Mouse (Mus musculus) gastrocnemius, adult 8-10 months (tissue): ENCODE results near the gene Pfkp. TPM values are rescaled to one million over a fixed set of nuclear protein-coding genes. Genes with fewer than 3 reads are reported as not detected.

ENCODE experiments used
- DNase-seq, 2 experiments: peaks; one replicate each; pipeline ENCODE4 v3.0.0; 2022; ENCODE audit warnings: low spot score in 2 of 2
- total RNA-seq, 4 experiments: library from RNA; stranded (reverse); gene quantifications; 2 replicates each; pipeline ENCODE4 v1.2.4; 2022

Pfkp gene
- total RNA-seq, 4 experiments from 2014 or later, result 1.2 to 3.3 (median 3.2) TPM

DNA sequence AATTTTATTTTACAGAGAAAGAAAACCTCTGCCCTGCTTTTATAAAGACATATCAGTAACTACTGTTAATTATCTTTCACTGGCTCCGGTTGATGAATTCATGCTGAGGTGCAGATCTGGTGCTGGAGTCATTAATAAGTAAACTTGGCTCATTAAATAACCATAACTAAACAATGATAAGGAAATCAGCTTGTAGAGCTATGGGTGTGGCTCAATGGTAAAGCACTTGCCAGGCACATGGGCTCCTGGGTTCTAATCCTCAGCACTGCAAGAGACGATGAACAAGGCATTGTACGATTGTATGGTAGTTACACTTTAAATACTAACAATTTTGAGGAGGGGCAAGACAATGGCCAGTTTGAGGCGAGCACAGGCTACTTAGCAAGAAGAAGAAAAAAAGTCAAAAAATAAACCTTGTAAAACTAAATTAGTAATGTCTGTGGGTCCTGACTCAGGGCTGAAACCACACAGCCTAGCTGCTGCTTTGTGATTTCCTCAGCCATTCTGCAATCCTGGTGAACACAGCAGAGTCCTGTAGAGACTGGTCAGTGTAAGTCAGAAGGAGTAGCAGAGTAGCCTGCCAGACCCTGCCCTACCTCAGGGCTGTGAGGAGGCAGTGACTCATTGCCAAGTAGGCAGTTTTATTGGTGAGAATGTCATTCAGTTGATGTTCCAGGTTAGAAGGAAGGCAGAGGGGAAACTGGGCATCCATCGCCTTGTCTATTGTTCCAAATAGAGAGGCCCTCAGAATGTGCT is 34.7 kb downstream of the Pfkp start:
- no peak for DNase-seq

- no peak for DNase-seq
Measured at GRCm38 (mm10) chr13:6602786-6603409, 45.7 kb downstream of the Pfkp start.

DNA sequence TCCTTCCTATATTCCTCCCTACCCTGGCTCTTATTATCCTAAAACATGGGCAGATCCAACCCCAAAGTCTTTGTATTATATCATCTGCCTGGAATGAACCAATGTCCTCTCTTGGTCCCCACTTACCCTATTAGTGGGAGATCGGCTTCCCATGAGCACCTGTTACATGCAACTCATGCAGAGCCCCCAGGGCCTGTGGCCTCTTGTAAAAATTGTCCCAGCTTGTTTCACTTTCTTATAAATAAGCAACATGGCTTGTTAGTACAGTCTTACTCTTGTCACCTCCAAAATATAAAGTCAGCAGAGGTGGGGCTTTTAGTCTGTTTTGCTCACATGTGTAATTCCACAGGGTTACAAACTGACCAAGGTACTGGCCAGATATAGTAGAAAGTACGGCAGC is 46.9 kb downstream of the Pfkp start:
- no peak for DNase-seq

GRCm38 (mm10) chr13:6600626-6601025 is 48.0 kb downstream of the Pfkp start:
- no peak for DNase-seq

DNA sequence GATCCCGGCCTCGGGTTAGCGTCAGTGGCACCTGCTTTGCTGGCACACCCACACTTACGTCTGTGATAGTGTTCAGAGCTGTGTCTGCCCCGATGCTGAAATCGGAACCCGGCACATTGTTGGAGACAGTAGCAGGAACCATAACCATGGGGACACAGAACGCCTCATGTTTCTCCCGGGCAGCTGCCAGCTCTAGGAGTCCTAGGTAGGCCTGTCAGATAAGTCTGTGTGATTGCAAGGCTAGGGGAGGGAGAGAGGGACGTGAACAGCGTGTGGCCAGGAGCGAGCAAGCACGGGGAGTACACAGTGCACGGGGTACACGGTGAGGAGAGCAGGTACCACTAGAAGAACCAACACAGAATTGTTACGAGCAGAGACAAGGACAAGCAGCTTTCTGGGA is 50.8 kb downstream of the Pfkp start:
- no peak for DNase-seq

- DNase-seq, result no peak
Measured at GRCm38 (mm10) chr13:6595403-6595802, 53.2 kb downstream of the Pfkp start.

DNA sequence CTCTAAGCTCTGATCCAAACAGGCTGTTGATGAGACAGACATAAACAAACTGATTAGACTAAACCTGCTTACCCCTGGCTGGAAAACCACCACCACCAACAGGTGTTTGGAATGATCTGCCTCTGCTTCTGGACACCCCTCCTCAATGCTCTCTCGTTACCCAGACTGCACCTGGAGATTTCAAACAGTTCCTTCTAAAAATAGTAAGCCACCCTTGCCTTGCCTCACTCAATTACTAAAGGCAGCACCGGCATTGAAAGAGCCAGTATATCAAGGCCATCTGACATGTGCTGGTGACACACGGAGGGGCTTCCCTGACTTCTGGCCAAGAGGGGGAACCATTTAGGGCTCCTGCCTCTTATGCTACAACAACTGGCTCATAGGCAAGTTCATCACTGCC is 57.7 kb downstream of the Pfkp start:
- DNase-seq, result no peak

GRCm38 (mm10) chr13:6586009-6586408 is 62.6 kb downstream of the Pfkp start:
- DNase-seq, result no peak

DNA sequence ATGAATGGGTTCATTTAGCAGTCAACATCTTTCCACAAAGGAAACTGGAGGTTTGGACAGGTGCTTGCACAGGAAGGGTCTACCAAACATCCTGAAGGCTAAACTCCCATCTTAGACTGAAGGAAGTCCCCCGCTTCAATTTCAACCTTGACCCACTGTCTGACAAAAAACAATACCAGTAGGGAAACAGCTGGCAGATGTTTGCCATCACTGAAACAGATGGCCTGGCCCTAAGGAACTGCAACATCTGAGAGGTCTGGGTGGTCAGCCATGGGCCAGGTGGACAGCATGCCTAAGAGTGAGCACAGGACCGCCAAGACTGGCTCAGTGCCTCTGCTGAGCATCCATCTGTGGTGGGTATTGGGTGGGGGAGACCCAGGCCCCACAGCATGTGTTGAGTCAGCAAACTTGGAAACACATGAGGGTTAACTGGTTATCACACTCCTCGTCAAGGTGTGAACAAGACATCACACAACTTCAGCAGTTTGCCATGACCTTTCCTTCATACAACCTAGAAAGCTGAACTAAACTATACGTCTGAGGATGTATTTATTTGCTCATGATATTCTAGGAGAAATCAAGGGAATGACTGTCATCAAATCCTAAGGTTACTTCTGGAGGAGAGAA is 65.0 kb downstream of the Pfkp start:
- no peak for DNase-seq

GRCm38 (mm10) chr13:6575920-6576509 is 72.6 kb downstream of the Pfkp start:
- no peak for DNase-seq

- no peak for DNase-seq
Measured at GRCm38 (mm10) chr13:6565571-6565970, 83.0 kb downstream of the Pfkp start.

- no peak for DNase-seq
Measured at GRCm38 (mm10) chr13:6562409-6562808, 86.2 kb downstream of the Pfkp start.

- DNase-seq, result no peak
Measured at GRCm38 (mm10) chr13:6557771-6558170, 90.8 kb downstream of the Pfkp start.

DNA sequence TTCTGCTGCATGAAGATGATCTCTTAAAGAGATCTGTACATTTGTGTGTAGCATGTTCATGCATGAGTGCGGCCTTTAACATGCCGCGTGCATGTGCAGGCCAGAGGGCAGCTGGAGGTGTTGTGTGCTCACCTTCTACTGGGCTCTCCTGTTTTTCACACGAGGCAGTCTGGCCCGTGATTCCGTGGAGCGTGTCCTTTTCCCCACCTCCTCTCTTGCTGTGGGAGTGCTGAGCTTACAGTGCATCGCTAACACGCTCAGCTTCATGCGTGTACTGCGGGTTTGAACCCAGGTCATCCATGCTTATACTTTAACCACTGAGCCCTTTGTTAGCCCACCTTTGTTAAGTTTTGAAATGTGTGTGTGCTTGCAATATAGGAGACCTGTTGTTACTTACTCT is 92.9 kb downstream of the Pfkp start:
- no peak for DNase-seq

DNA sequence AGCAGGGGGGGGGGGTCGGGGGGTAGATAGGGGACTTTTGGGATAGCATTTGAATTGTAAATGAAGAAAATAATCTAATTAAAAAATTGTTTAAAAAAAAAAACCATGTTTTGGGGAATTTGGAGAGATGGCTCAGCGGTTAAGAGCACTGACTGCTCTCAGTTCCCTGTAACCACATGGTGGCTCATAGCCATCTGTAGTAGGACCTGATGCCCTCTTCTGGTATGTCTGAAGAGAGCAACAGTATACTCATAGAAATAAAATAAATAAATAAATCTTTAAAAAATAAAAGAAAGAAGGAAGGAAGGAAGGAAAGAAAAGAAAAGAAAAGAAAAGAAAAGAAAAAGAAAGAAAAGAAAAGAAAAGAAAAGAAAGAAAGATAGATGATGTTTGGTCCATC is 94.9 kb downstream of the Pfkp start:
- DNase-seq, result no peak

DNA sequence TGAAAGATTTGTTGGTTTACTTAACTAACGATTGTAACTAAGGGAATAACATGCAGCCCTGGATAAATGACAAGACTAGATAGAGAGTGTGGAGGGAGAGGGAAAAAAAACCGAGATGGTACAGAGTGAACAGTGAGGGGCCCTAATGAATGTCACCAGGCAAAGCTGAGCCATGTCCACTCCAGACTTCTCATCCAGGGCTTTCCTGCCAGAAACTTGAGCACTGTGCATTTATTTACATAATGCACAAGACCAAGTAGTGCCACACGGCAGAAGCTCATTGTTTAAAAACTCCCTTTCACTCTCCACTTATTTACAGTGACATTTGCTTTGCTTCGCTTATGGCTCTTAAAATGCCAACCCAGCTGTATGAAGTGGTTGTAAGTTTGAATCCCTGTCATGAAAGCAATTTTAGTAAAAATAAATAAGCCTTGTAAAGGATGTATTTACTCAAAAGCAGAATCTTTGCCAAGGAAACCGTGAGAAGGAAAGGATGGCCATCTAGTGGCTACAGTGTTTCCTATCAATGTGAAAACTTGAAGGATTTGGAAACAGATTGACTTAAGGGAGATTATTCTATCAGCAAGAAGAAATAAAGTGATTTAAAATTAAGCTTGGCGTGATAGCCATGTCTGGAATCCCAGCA is 113.2 kb downstream of the Pfkp start:
- no peak for DNase-seq

GRCm38 (mm10) chr13:6532683-6533082 is 115.9 kb downstream of the Pfkp start:
- no peak for DNase-seq

Other genes starting within 250 kb of the Pfkp start
- 10 to 100 TPM; 27.5 to 35.8 (median 35.2) TPM for gene Pitrm1, start 100.6 kb downstream of the Pfkp start, total RNA-seq